Mouse (Mus musculus) limb, embryonic 14.5 days (tissue): ENCODE results near the gene Gjb1. TPM values are rescaled to one million over a fixed set of nuclear protein-coding genes. Genes with fewer than 3 reads are reported as not detected.

Experiments
- ATAC-seq: fragments of 200-750 bp; cut with Nextera tagmentation; 2 replicates; pipeline ENCODE4 v1.8.0; 2017; ENCODE audit warnings: low read depth, moderate number of reproducible peaks, moderate TSS enrichment; ENCODE audit not compliant: low FRiP score
- DNase-seq: peaks from one replicate; pipeline ENCODE4 v3.0.0-alpha.2; 2015; ENCODE audit warnings: low spot score
- H3K27ac ChIP-seq: fragments of 300-500 bp; sonication (generic); replicated peaks from 2 replicates; pipeline ENCODE4 v1.5.1; 2014; ENCODE audit warnings: low read depth, mild to moderate bottlenecking, low read length, moderate library complexity, mixed read lengths
- H3K27me3 ChIP-seq: fragments of 300-500 bp; sonication (generic); 2 replicates; pipeline ENCODE4 v1.6.1; 2014; ENCODE audit warnings: low read length, mixed read lengths; ENCODE audit not compliant: control insufficient read depth, insufficient read depth
- H3K36me3 ChIP-seq: fragments of 300-500 bp; sonication (generic); 2 replicates; pipeline ENCODE4 v1.6.1; 2014; ENCODE audit warnings: mild to moderate bottlenecking, low read length, moderate library complexity, mixed read lengths; ENCODE audit not compliant: control insufficient read depth, insufficient read depth
- H3K4me1 ChIP-seq: fragments of 300-500 bp; sonication (generic); 2 replicates; pipeline ENCODE4 v1.6.1; 2014; ENCODE audit warnings: antibody characterized with exemption, low read length, mixed read lengths; ENCODE audit not compliant: control insufficient read depth, insufficient read depth
- H3K4me2 ChIP-seq: fragments of 300-500 bp; sonication (generic); replicated peaks from 2 replicates; pipeline ENCODE4 v1.6.1; 2014; ENCODE audit warnings: low read depth, mild to moderate bottlenecking, low read length, moderate library complexity; ENCODE audit not compliant: severe bottlenecking
- H3K4me3 ChIP-seq: fragments of 300-500 bp; sonication (generic); replicated peaks from 2 replicates; pipeline ENCODE4 v1.5.1; 2014; ENCODE audit warnings: low read length
- H3K9ac ChIP-seq: fragments of 300-500 bp; sonication (generic); 2 replicates; pipeline ENCODE4 v1.6.1; 2014; ENCODE audit warnings: mild to moderate bottlenecking, low read depth, low read length, moderate library complexity; ENCODE audit not compliant: severe bottlenecking
- H3K9me3 ChIP-seq: fragments of 300-500 bp; sonication (generic); 2 replicates; pipeline ENCODE4 v1.6.1; 2016; ENCODE audit warnings: low read length; ENCODE audit not compliant: control insufficient read depth
- POLR2A ChIP-seq: fragments of 200-500 bp; IDR thresholded peaks from 2 replicates; pipeline ENCODE4 v1.8.0; 2012; ENCODE audit warnings: inconsistent platforms, mild to moderate bottlenecking, moderate library complexity, borderline replicate concordance; ENCODE audit not compliant: insufficient read depth, insufficient read length; ENCODE audit errors: extremely low read depth
- WGBS: fragments of 180-500 bp; shearing (Covaris S2); extraction: QIAGEN DNeasy Blood & Tissue Kit; methylation state at CpG from one replicate; pipeline ENCODE4 v1.1.7; 2014; 5-methylcytosine and 5-hydroxymethylcytosine counted together
- polyA plus RNA-seq, 2 experiments: library from polyadenylated mRNA; depleted of rRNA in 1 of 2; stranded (reverse) in 1 of 2; unstranded in 1 of 2; fragments of >200 nt; fragmentation: Nextera tagmentation in 1 of 2; extraction: Ambion mirVana in 1 of 2; gene quantifications; 2 replicates each; pipeline versions ENCODE4 v1.2.1 to v1.2.3; 2012 to 2014

Gene Gjb1
- polyA plus RNA-seq, 2 experiments: 0.19 TPM; not detected in 1

GRCm38 (mm10) chrX:101428785-101429141 lies 52.6 kb downstream of the Gjb1 start:
- H3K9ac ChIP-seq: peak overlapping the region; percentile 21; the same call in 1 of the 2 replicates
- H3K4me2 ChIP-seq: peak overlapping the region; percentile 42
- peaks cover 19% of the 10 kb centered on the region for H3K36me3 ChIP-seq
- peak overlapping the region; percentile 59 for H3K4me3 ChIP-seq
- no peak for TF ChIP-seq POLR2A
- DNase-seq (peak; percentile 5), ATAC-seq (no peak)
- peak overlapping the region; percentile 85 for H3K27ac ChIP-seq
- WGBS: 32% methylated on average over 7 of the region's 7 CpGs
- H3K4me1 ChIP-seq: no peaks in the 10 kb centered on the region
- no peaks in the 10 kb centered on the region for H3K27me3 ChIP-seq
- no peaks in the 10 kb centered on the region for H3K9me3 ChIP-seq

- Histone ChIP-seq H3K27me3 (no peaks in the 10 kb centered on the region), H3K9me3 (no peaks in the 10 kb centered on the region), H3K4me3 (peak within 1 kb of the TSS; percentile 59), H3K4me1 (no peaks in the 10 kb centered on the region), H3K36me3 (peaks cover 19% of the 10 kb centered on the region), H3K27ac (peak within 1 kb of the TSS; percentile 96), H3K9ac (peak within 1 kb of the TSS; percentile 87), H3K4me2 (peak within 1 kb of the TSS; percentile 49)
- peak; percentile 20; the same call in 1 of the 2 replicates for TF ChIP-seq POLR2A
- ATAC-seq: peak; percentile 95
- DNase-seq: peak; percentile 94
- 23% methylated on average over 47 of the region's 51 CpGs for WGBS
Measured at GRCm38 (mm10) chrX:101429142-101429949, 53.2 kb downstream of the Gjb1 start, which contains the start of gene Nono. TSS of gene Nono (plus strand) at chrX:101429318.

- Histone ChIP-seq H3K4me1 (no peaks in the 10 kb centered on the region), H3K36me3 (peaks cover 19% of the 10 kb centered on the region), H3K9ac (peak overlapping the region; percentile 87), H3K4me2 (peak overlapping the region; percentile 49), H3K9me3 (no peaks in the 10 kb centered on the region), H3K27me3 (no peaks in the 10 kb centered on the region), H3K4me3 (peak overlapping the region; percentile 59), H3K27ac (peak overlapping the region; percentile 96)
- DNase-seq (peak; percentile 8), ATAC-seq (peak; percentile 44)
- no peak for TF ChIP-seq POLR2A
- WGBS: 28% methylated on average over 14 of the region's 14 CpGs
Measured at GRCm38 (mm10) chrX:101429976-101430375, 53.8 kb downstream of the Gjb1 start.

Other genes with a start within 250 kb of the Gjb1 start
- 37.9 and 42.1 TPM in 2 replicates for gene Snx12, start 153.8 kb upstream of the Gjb1 start, polyA plus RNA-seq (2012; rRNA removed)
- 52.8 and 56.2 TPM in 2 replicates for gene Snx12, start 153.8 kb upstream of the Gjb1 start, polyA plus RNA-seq (2014; fragmentation: Nextera tagmentation; extraction: Ambion mirVana)
- 48.1 and 70.4 TPM in 2 replicates for gene Foxo4, start 121.8 kb upstream of the Gjb1 start, polyA plus RNA-seq (2012; rRNA removed)
- gene Foxo4, start 121.8 kb upstream of the Gjb1 start, polyA plus RNA-seq (2014; fragmentation: Nextera tagmentation; extraction: Ambion mirVana): 5.0 and 5.6 TPM in 2 replicates
- gene Gm614, start 112.4 kb upstream of the Gjb1 start, polyA plus RNA-seq (2012; rRNA removed): 0.15 TPM in 1 of 2 replicates, not detected in the other
- not detected in 2 replicates for gene Gm614, start 112.4 kb upstream of the Gjb1 start, polyA plus RNA-seq (2014; fragmentation: Nextera tagmentation; extraction: Ambion mirVana)
- gene Il2rg, start 108.1 kb upstream of the Gjb1 start, polyA plus RNA-seq (2012; rRNA removed): 14.0 and 14.9 TPM in 2 replicates
- 14.9 and 15.1 TPM in 2 replicates for gene Il2rg, start 108.1 kb upstream of the Gjb1 start, polyA plus RNA-seq (2014; fragmentation: Nextera tagmentation; extraction: Ambion mirVana)
- gene Gm20489, start 107.4 kb upstream of the Gjb1 start, polyA plus RNA-seq (2012; rRNA removed): not detected in 2 replicates
- gene Gm20489, start 107.4 kb upstream of the Gjb1 start, polyA plus RNA-seq (2014; fragmentation: Nextera tagmentation; extraction: Ambion mirVana): not detected in 2 replicates
- 122 and 193 TPM in 2 replicates for gene Med12, start 102.3 kb upstream of the Gjb1 start, polyA plus RNA-seq (2012; rRNA removed)
- 41.7 and 55.7 TPM in 2 replicates for gene Med12, start 102.3 kb upstream of the Gjb1 start, polyA plus RNA-seq (2014; fragmentation: Nextera tagmentation; extraction: Ambion mirVana)
- gene Nlgn3, start 77.2 kb upstream of the Gjb1 start, polyA plus RNA-seq (2012; rRNA removed): 10.3 and 15.6 TPM in 2 replicates
- 18.2 and 24.4 TPM in 2 replicates for gene Nlgn3, start 77.2 kb upstream of the Gjb1 start, polyA plus RNA-seq (2014; fragmentation: Nextera tagmentation; extraction: Ambion mirVana)
- gene Zmym3, start 44.5 kb downstream of the Gjb1 start, polyA plus RNA-seq (2012; rRNA removed): 105 and 118 TPM in 2 replicates
- gene Zmym3, start 44.5 kb downstream of the Gjb1 start, polyA plus RNA-seq (2014; fragmentation: Nextera tagmentation; extraction: Ambion mirVana): 30.4 and 36.5 TPM in 2 replicates
- 402 and 421 TPM in 2 replicates for gene Nono, start 52.9 kb downstream of the Gjb1 start, polyA plus RNA-seq (2012; rRNA removed)
- 362 and 397 TPM in 2 replicates for gene Nono, start 52.9 kb downstream of the Gjb1 start, polyA plus RNA-seq (2014; fragmentation: Nextera tagmentation; extraction: Ambion mirVana)
- 55.3 and 70.9 TPM in 2 replicates for gene Itgb1bp2, start 72.7 kb downstream of the Gjb1 start, polyA plus RNA-seq (2012; rRNA removed)
- gene Itgb1bp2, start 72.7 kb downstream of the Gjb1 start, polyA plus RNA-seq (2014; fragmentation: Nextera tagmentation; extraction: Ambion mirVana): 35.2 and 47.0 TPM in 2 replicates
- gene Taf1, start 156.4 kb downstream of the Gjb1 start, polyA plus RNA-seq (2012; rRNA removed): 14.9 and 31.7 TPM in 2 replicates
- 14.4 and 16.7 TPM in 2 replicates for gene Taf1, start 156.4 kb downstream of the Gjb1 start, polyA plus RNA-seq (2014; fragmentation: Nextera tagmentation; extraction: Ambion mirVana)